In the genomic region with DNA sequence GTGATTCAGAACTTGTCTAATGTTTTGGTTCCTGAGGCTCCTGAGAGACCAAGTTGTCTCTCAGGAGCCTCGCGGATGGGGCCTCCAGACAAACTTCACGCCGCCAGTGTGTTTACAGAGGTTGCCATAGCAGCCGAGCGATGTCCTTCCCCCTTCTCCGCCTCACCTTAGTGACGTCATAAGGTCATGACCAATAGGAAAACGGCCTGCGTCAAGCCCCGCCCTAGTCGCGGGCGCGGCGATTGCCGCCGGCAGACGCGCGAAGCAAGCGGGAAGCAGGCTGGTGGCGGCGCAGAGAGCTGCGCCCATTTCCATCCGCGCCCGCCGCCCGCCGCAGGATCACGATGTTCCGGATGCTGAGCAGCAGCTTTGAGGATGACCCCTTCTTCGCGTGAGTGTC, we compare ENCODE assay signal across 8 mouse cellular contexts. TPM values are rescaled to one million over a fixed set of nuclear protein-coding genes. Genes with fewer than 3 reads are reported as not detected.
DNase-seq lines count a peak whose midpoint lies in the region; ATAC-seq lines count a peak whose summit lies in the region.

A gene (plus strand): TSS at position 226 of the 400 bp plus-strand sequence.

- H3K9me3 ChIP-seq in erythroblast, embryonic 14.5 days (ENCODE audit: control insufficient read depth, low read length), result no peaks in the 10 kb centered on the region; the same call in 1 of the 2 replicates
- H3K9me3 ChIP-seq in heart, embryonic 11.5 days (replicated peaks; ENCODE audit: control insufficient read depth, low read length), result no peaks in the 10 kb centered on the region
- H3K9me3 ChIP-seq in kidney, embryonic 15.5 days (replicated peaks), result no peaks in the 10 kb centered on the region
- no peaks in the 10 kb centered on the region for H3K9me3 ChIP-seq in limb, embryonic 15.5 days

- peak within 1 kb of the TSS; percentile 87 for H3K4me2 ChIP-seq in heart, embryonic 11.5 days
- peak within 1 kb of the TSS; percentile 91 for H3K4me2 ChIP-seq in kidney, embryonic 15.5 days
- H3K4me2 ChIP-seq in limb, embryonic 15.5 days, result peak within 1 kb of the TSS; percentile 89

- peak; percentile 96 for DNase-seq in A20 (ENCODE audit: low read depth, low spot score)
- peak; percentile 89 for DNase-seq in brain, embryonic 18.5 days (ENCODE audit: low read depth, low spot score)
- DNase-seq in monocyte, adult 2 months (ENCODE audit: low read depth in 1 of 2, low spot score in 2 of 2), result peak; percentile 35 to 41
- peak; percentile 63 to 70 for DNase-seq in spleen, postnatal 14 days (ENCODE audit: low spot score in 2 of 2)

- no peak within 1 kb of the TSS for H3K27ac ChIP-seq in heart, embryonic 11.5 days (ENCODE audit: low read depth, low read length)
- no peak within 1 kb of the TSS for H3K27ac ChIP-seq in kidney, embryonic 15.5 days
- no peak within 1 kb of the TSS for H3K27ac ChIP-seq in limb, embryonic 15.5 days

- peaks cover 45% of the 10 kb centered on the region for H3K27me3 ChIP-seq in erythroblast, embryonic 14.5 days (ENCODE audit: control insufficient read depth)
- H3K27me3 ChIP-seq in heart, embryonic 11.5 days (ENCODE audit: control insufficient read depth, insufficient read depth, low read length), result no peaks in the 10 kb centered on the region
- H3K27me3 ChIP-seq in kidney, embryonic 15.5 days, result peaks cover 26% of the 10 kb centered on the region
- H3K27me3 ChIP-seq in limb, embryonic 15.5 days, result peaks cover 12% of the 10 kb centered on the region

- under 1% methylated on average over 35 of the region's 35 CpGs for WGBS in heart, embryonic 11.5 days (ENCODE audit: insufficient replicate concordance)
- 0% methylated on average over 35 of the region's 35 CpGs for WGBS in kidney, embryonic 15.5 days
- WGBS in limb, embryonic 15.5 days, result under 1% methylated on average over 34 of the region's 35 CpGs

- H3K9ac ChIP-seq in heart, embryonic 11.5 days (ENCODE audit: low read depth, low read length), result peak within 1 kb of the TSS; percentile 69
- H3K9ac ChIP-seq in kidney, embryonic 15.5 days, result 0 out of 2 replicates have a peak within 1 kb of the TSS, but pooled peaks have one; percentile 43
- H3K9ac ChIP-seq in limb, embryonic 15.5 days, result peak within 1 kb of the TSS; percentile 47

- peak; percentile 91 for ATAC-seq in heart, embryonic 11.5 days (replicated peaks; ENCODE audit: insufficient number of reproducible peaks, low FRiP score, low TSS enrichment)
- peak; percentile 97 for ATAC-seq in kidney, embryonic 15.5 days (replicated peaks; ENCODE audit: low FRiP score)
- ATAC-seq in limb, embryonic 15.5 days (ENCODE audit: insufficient number of reproducible peaks, low FRiP score, low TSS enrichment, low read depth), result peak; percentile 86

- peak within 1 kb of the TSS; percentile 56 for H3K4me3 ChIP-seq in erythroblast, embryonic 14.5 days (replicated peaks)
- H3K4me3 ChIP-seq in heart, embryonic 11.5 days (ENCODE audit: low read depth, low read length), result peak within 1 kb of the TSS; percentile 56
- H3K4me3 ChIP-seq in kidney, embryonic 15.5 days (replicated peaks), result peak within 1 kb of the TSS; percentile 56
- peak within 1 kb of the TSS; percentile 50 for H3K4me3 ChIP-seq in limb, embryonic 15.5 days

- peaks cover 10% of the 10 kb centered on the region for H3K4me1 ChIP-seq in erythroblast, embryonic 14.5 days (ENCODE audit: control insufficient read depth)
- H3K4me1 ChIP-seq in heart, embryonic 11.5 days (ENCODE audit: control insufficient read depth, insufficient read depth, low read length), result peaks cover 7% of the 10 kb centered on the region; the same call in 1 of the 2 replicates
- H3K4me1 ChIP-seq in kidney, embryonic 15.5 days, result peaks cover 10% of the 10 kb centered on the region
- peaks cover 8% of the 10 kb centered on the region; the same call in 1 of the 2 replicates for H3K4me1 ChIP-seq in limb, embryonic 15.5 days

- no peaks in the 10 kb centered on the region for H3K36me3 ChIP-seq in erythroblast, embryonic 14.5 days (ENCODE audit: control insufficient read depth)
- H3K36me3 ChIP-seq in heart, embryonic 11.5 days (ENCODE audit: control insufficient read depth, insufficient read depth, low read length), result no peaks in the 10 kb centered on the region
- H3K36me3 ChIP-seq in kidney, embryonic 15.5 days, result no peaks in the 10 kb centered on the region
- H3K36me3 ChIP-seq in limb, embryonic 15.5 days, result no peaks in the 10 kb centered on the region

RNA-seq across cellular contexts. Expression of the gene that starts here (rescaled TPM):
- polyA plus RNA-seq in erythroblast, embryonic 14.5 days (2012), result 0.37 TPM in 1 of 2 replicates, not detected in the other
- polyA plus RNA-seq in heart, embryonic 11.5 days (2014; fragmentation: Nextera tagmentation; extraction: Ambion mirVana), result 57.9 and 60.7 TPM in 2 replicates
- polyA plus RNA-seq in kidney, embryonic 15.5 days (2015; fragmentation: Nextera tagmentation; extraction: Ambion mirVana), result 11.2 and 14.6 TPM in 2 replicates
- 18.8 and 34.0 TPM in 2 replicates for polyA plus RNA-seq in limb, embryonic 15.5 days (2015; fragmentation: Nextera tagmentation; extraction: Ambion mirVana)

Comparison
In these comparisons a context has a peak if more than half of its experiments do, and no peak if none do; other contexts are left out.
1. DNase-seq: peak in every context shown above with its lines; median percentile 96 in A20; 89 in brain, embryonic 18.5 days; 66 in spleen, postnatal 14 days; 38 in monocyte, adult 2 months.